Mouse (Mus musculus) CH12F3 (cell line): ENCODE results near the gene Hsd3b7.
"Not testable (repeated sequence)": the region's sequence is repeated elsewhere in the genome, so short reads cannot be mapped to it uniquely, and the experiment has no call there.

Source experiments
- in situ Hi-C: fragments of 300-500 bp; cut with MboI; formaldehyde crosslinking; loops from 2 replicates; pipeline ENCODE4 v1.14.3; 2020; ENCODE audit warnings: low sequenced_read_pairs

The Hsd3b7 gene

GRCm38 (mm10) chr7:127815116-127815665, 14.8 kb downstream of the Hsd3b7 start:
- in situ Hi-C loops: no loop called here

- in situ Hi-C loops: no loop called here
Observed at GRCm38 (mm10) chr7:127815954-127816821, 15.8 kb downstream of the Hsd3b7 start.

GRCm38 (mm10) chr7:127817053-127817452, 16.6 kb downstream of the Hsd3b7 start:
- in situ Hi-C loops: no loop called here

GRCm38 (mm10) chr7:127817776-127818175, 17.4 kb downstream of the Hsd3b7 start:
- in situ Hi-C loops: no loop called here

GRCm38 (mm10) chr7:127820836-127821509, 20.6 kb downstream of the Hsd3b7 start:
- in situ Hi-C loops: no loop called here

- in situ Hi-C loops: no loop called here
Observed at GRCm38 (mm10) chr7:127822494-127822893, 22.1 kb downstream of the Hsd3b7 start.

- in situ Hi-C loops: no loop called here
Observed at GRCm38 (mm10) chr7:127823236-127824171, 23.1 kb downstream of the Hsd3b7 start.

GRCm38 (mm10) chr7:127824176-127824871, 23.9 kb downstream of the Hsd3b7 start, which contains the start of the genes Stx4a and Stx1b:
Stx4a (plus strand) TSS chr7:127824294.
Stx1b (minus strand) TSS chr7:127824549.
- in situ Hi-C loops: no loop called here

- in situ Hi-C loops: no loop called here
Observed at GRCm38 (mm10) chr7:127835550-127835949, 35.1 kb downstream of the Hsd3b7 start.

GRCm38 (mm10) chr7:127837473-127837872, 37.1 kb downstream of the Hsd3b7 start:
- in situ Hi-C loops: no loop called here

GRCm38 (mm10) chr7:127837878-127838277, 37.5 kb downstream of the Hsd3b7 start:
- in situ Hi-C loops: not testable (repeated sequence)

GRCm38 (mm10) chr7:127840031-127840430, 39.6 kb downstream of the Hsd3b7 start:
- in situ Hi-C loops: not testable (repeated sequence)

- in situ Hi-C loops: no loop called here
Observed at GRCm38 (mm10) chr7:127840886-127841285, 40.5 kb downstream of the Hsd3b7 start.

GRCm38 (mm10) chr7:127841340-127842000, 41.1 kb downstream of the Hsd3b7 start:
- in situ Hi-C loops: no loop called here

GRCm38 (mm10) chr7:127842001-127842718, 41.8 kb downstream of the Hsd3b7 start:
- in situ Hi-C loops: no loop called here

GRCm38 (mm10) chr7:127849973-127850875, 49.8 kb downstream of the Hsd3b7 start:
- in situ Hi-C loops: no loop called here

- in situ Hi-C loops: no loop called here
Observed at GRCm38 (mm10) chr7:127850906-127851305, 50.5 kb downstream of the Hsd3b7 start.
